Mouse (Mus musculus): Measurements from ENCODE around the gene Pgs1. TPM values are rescaled to one million over a fixed set of nuclear protein-coding genes. Genes with fewer than 3 reads are reported as not detected.

Pgs1 gene
- polyA plus RNA-seq, 1 experiment: 46.7 TPM

- no peak for TF ChIP-seq GATA1 (IDR thresholded peaks at IDR 0.05; ENCODE audit: low read length)
Measured at GRCm38 (mm10) chr11:118024111-118024510, 38.0 kb downstream of the Pgs1 start.

- TF ChIP-seq GATA1 (IDR thresholded peaks at IDR 0.05; ENCODE audit: low read length): no peak
Measured at GRCm38 (mm10) chr11:118029170-118029569, 43.1 kb downstream of the Pgs1 start.

GRCm38 (mm10) chr11:118031134-118031533 is 45.0 kb downstream of the Pgs1 start:
- no peak for TF ChIP-seq GATA1 (IDR thresholded peaks at IDR 0.05; ENCODE audit: low read length)

- TF ChIP-seq GATA1 (IDR thresholded peaks at IDR 0.05; ENCODE audit: low read length): no peak
Measured at GRCm38 (mm10) chr11:118034395-118034794, 48.3 kb downstream of the Pgs1 start.

- no peak for TF ChIP-seq GATA1 (IDR thresholded peaks at IDR 0.05; ENCODE audit: low read length)
Measured at GRCm38 (mm10) chr11:118035068-118035467, 49.0 kb downstream of the Pgs1 start.

- no peak for TF ChIP-seq GATA1 (IDR thresholded peaks at IDR 0.05; ENCODE audit: low read length)
Measured at GRCm38 (mm10) chr11:118042791-118043190, 56.7 kb downstream of the Pgs1 start.

GRCm38 (mm10) chr11:118043293-118043907 is 57.3 kb downstream of the Pgs1 start:
- TF ChIP-seq GATA1 (IDR thresholded peaks at IDR 0.05; ENCODE audit: low read length): no peak

- TF ChIP-seq GATA1 (IDR thresholded peaks at IDR 0.05; ENCODE audit: low read length): no peak
Measured at GRCm38 (mm10) chr11:118049641-118050040, 63.5 kb downstream of the Pgs1 start.

- no peak for TF ChIP-seq GATA1 (IDR thresholded peaks at IDR 0.05; ENCODE audit: low read length)
Measured at GRCm38 (mm10) chr11:118050174-118050573, 64.1 kb downstream of the Pgs1 start.

- no peak for TF ChIP-seq GATA1 (IDR thresholded peaks at IDR 0.05; ENCODE audit: low read length)
Measured at GRCm38 (mm10) chr11:118058367-118058766, 72.3 kb downstream of the Pgs1 start.

- no peak for TF ChIP-seq GATA1 (IDR thresholded peaks at IDR 0.05; ENCODE audit: low read length)
Measured at GRCm38 (mm10) chr11:118058872-118059271, 72.8 kb downstream of the Pgs1 start.

- TF ChIP-seq GATA1 (IDR thresholded peaks at IDR 0.05; ENCODE audit: low read length): no peak
Measured at GRCm38 (mm10) chr11:118060038-118060437, 73.9 kb downstream of the Pgs1 start.

- no peak for TF ChIP-seq GATA1 (IDR thresholded peaks at IDR 0.05; ENCODE audit: low read length)
Measured at GRCm38 (mm10) chr11:118067588-118067987, 81.5 kb downstream of the Pgs1 start.

GRCm38 (mm10) chr11:118068812-118069332 is 82.8 kb downstream of the Pgs1 start:
- no peak for TF ChIP-seq GATA1 (IDR thresholded peaks at IDR 0.05; ENCODE audit: low read length)

GRCm38 (mm10) chr11:118071227-118071912 is 85.3 kb downstream of the Pgs1 start:
- no peak for TF ChIP-seq GATA1 (IDR thresholded peaks at IDR 0.05; ENCODE audit: low read length)

Other genes with a start within 250 kb of the Pgs1 start
- gene Tmc8, start 204.2 kb upstream of the Pgs1 start, polyA plus RNA-seq (2012): 20.6 and 30.9 TPM in 2 replicates
- 40.9 and 48.2 TPM in 2 replicates for gene Tmc6, start 204.1 kb upstream of the Pgs1 start, polyA plus RNA-seq (2012)
- 25.1 and 31.1 TPM in 2 replicates for gene 6030468B19Rik, start 188.6 kb upstream of the Pgs1 start, polyA plus RNA-seq (2012)
- gene Gm20708, start 176.6 kb upstream of the Pgs1 start, polyA plus RNA-seq (2012): 0.24 and 0.38 TPM in 2 replicates
- gene Syngr2, start 176.6 kb upstream of the Pgs1 start, polyA plus RNA-seq (2012): 191 and 277 TPM in 2 replicates
- gene Afmid, start 160.4 kb upstream of the Pgs1 start, polyA plus RNA-seq (2012): 3.0 and 4.9 TPM in 2 replicates
- gene Tk1, start 160.2 kb upstream of the Pgs1 start, polyA plus RNA-seq (2012): 101 and 120 TPM in 2 replicates
- gene Birc5, start 137.0 kb upstream of the Pgs1 start, polyA plus RNA-seq (2012): 113 and 159 TPM in 2 replicates
- gene Tmem235, start 125.5 kb upstream of the Pgs1 start, polyA plus RNA-seq (2012): not detected in 2 replicates
- not detected in 2 replicates for gene Tha1, start 112.8 kb upstream of the Pgs1 start, polyA plus RNA-seq (2012)
- 3.3 and 3.5 TPM in 2 replicates for gene Socs3, start 16.2 kb upstream of the Pgs1 start, polyA plus RNA-seq (2012)
- gene Dnah17, start 144.3 kb downstream of the Pgs1 start, polyA plus RNA-seq (2012): not detected in 2 replicates

Measured in G1E-ER4 (cell line).